Mouse (Mus musculus) liver, embryonic 13.5 days (tissue): ENCODE measurements around the gene Dll4. TPM values are rescaled to one million over a fixed set of nuclear protein-coding genes. Genes with fewer than 3 reads are reported as not detected.

Experiments used
- ATAC-seq: fragments of 200-750 bp; cut with Nextera tagmentation; 2 replicates; pipeline ENCODE4 v1.8.0; 2017; ENCODE audit warnings: low read depth, mild to moderate bottlenecking, moderate number of reproducible peaks, moderate library complexity
- DNase-seq: peaks from one replicate; pipeline ENCODE4 v3.0.0; 2022
- H3K27ac ChIP-seq: fragments of 300-500 bp; sonication (generic); 2 replicates; pipeline ENCODE4 v1.5.1; 2015; ENCODE audit warnings: moderate library complexity, mild to moderate bottlenecking, inconsistent platforms
- H3K27me3 ChIP-seq: fragments of 300-500 bp; sonication (generic); 2 replicates; pipeline ENCODE4 v1.6.1; 2015; ENCODE audit warnings: mild to moderate bottlenecking, inconsistent platforms
- H3K36me3 ChIP-seq: fragments of 300-500 bp; sonication (generic); 2 replicates; pipeline ENCODE4 v1.6.1; 2015; ENCODE audit warnings: mild to moderate bottlenecking, inconsistent platforms
- H3K4me1 ChIP-seq: fragments of 300-500 bp; sonication (generic); replicated peaks from 2 replicates; pipeline ENCODE4 v1.6.1; 2015; ENCODE audit warnings: inconsistent platforms
- H3K4me2 ChIP-seq: fragments of 300-500 bp; sonication (generic); 2 replicates; pipeline ENCODE4 v1.6.1; 2015; ENCODE audit warnings: inconsistent platforms, mild to moderate bottlenecking, moderate library complexity
- H3K4me3 ChIP-seq: fragments of 300-500 bp; sonication (generic); replicated peaks from 2 replicates; pipeline ENCODE4 v1.5.1; 2015; ENCODE audit warnings: mild to moderate bottlenecking, inconsistent platforms
- H3K9ac ChIP-seq: fragments of 300-500 bp; sonication (generic); 2 replicates; pipeline ENCODE4 v1.6.1; 2015; ENCODE audit warnings: mild to moderate bottlenecking, inconsistent platforms
- H3K9me3 ChIP-seq: fragments of 300-500 bp; sonication (generic); replicated peaks from 2 replicates; pipeline ENCODE4 v1.6.1; 2016; ENCODE audit warnings: inconsistent platforms
- WGBS: fragments of 180-500 bp; shearing (Covaris S2); methylation state at CpG from one replicate; pipeline ENCODE4 v1.1.7; 2015; ENCODE audit not compliant: insufficient replicate concordance; 5-methylcytosine and 5-hydroxymethylcytosine counted together
- polyA plus RNA-seq: library from polyadenylated mRNA; unstranded; fragments of >200 nt; fragmentation: Nextera tagmentation; extraction: Ambion mirVana; gene quantifications from 2 replicates; pipeline ENCODE4 v1.2.1, GENCODE M21; 2015

Dll4 gene
- polyA plus RNA-seq, 1 experiment from 2014 or later: 1.9 TPM

DNA sequence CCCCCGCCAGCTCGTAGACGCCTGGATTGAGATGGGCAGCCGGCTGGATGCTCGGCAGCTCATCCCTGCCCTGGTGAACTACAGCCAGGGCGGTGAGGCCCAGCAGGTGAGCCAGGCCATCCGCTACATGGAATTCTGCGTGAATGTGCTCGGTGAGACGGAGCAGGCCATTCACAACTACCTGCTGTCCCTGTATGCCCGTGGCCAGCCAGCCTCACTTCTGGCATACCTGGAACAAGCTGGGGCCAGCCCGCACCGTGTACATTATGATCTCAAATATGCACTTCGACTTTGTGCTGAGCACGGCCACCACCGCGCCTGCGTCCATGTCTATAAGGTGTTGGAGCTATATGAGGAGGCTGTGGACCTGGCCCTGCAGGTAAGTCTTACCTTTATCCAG, 31.2 kb upstream of the Dll4 start:
- no peak overlapping the region for H3K9ac ChIP-seq
- 88% methylated on average over 18 of the region's 18 CpGs for WGBS
- ATAC-seq (no peak), DNase-seq (no peak)
- no peaks in the 10 kb centered on the region for H3K9me3 ChIP-seq
- peaks cover 81% of the 10 kb centered on the region for H3K36me3 ChIP-seq
- peaks cover 19% of the 10 kb centered on the region for H3K4me1 ChIP-seq
- no peak overlapping the region for H3K27ac ChIP-seq
- H3K4me3 ChIP-seq: no peak overlapping the region
- no peak overlapping the region for H3K4me2 ChIP-seq
- no peaks in the 10 kb centered on the region for H3K27me3 ChIP-seq

DNA sequence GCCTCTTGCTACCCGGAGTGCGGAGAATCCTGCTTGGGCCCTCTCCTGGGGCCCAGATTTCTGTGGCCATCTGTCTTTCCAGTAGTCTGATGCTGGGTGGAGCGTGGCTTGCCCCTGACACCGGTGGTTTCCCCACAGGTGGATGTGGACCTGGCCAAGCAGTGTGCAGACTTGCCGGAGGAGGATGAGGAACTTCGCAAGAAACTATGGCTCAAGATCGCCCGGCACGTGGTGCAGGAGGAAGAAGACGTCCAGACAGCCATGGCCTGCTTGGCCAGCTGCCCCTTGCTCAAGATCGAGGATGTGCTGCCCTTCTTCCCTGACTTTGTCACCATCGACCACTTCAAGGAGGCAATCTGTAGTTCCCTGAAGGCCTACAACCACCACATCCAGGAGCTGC, 28.8 kb upstream of the Dll4 start:
- Histone ChIP-seq H3K4me3 (no peak overlapping the region), H3K4me2 (no peak overlapping the region), H3K27ac (no peak overlapping the region), H3K36me3 (peaks cover 68% of the 10 kb centered on the region), H3K27me3 (no peaks in the 10 kb centered on the region), H3K4me1 (peaks cover 33% of the 10 kb centered on the region), H3K9me3 (no peaks in the 10 kb centered on the region), H3K9ac (no peak overlapping the region)
- ATAC-seq: no peak
- DNase-seq: no peak
- WGBS: 84% methylated on average over 12 of the region's 12 CpGs

DNA sequence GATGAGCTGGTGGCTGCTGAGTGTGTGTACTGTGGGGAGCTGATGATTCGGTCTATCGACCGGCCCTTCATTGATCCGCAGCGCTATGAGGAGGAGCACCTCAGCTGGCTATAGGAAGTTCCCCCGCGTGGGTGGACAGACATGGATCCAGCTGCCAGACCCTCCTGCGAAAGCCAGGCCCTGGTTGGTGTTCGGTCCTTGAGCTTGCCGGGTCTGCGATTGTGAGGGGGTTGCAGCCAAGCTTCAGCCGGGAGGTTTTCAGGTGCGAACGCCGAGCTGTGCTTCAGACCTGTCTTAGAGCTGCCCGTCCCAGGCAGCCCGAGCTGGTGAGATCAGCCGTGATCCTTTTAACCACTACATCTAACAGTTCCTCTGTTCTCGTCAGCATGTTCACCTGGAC, 28.1 kb upstream of the Dll4 start:
- H3K4me3 ChIP-seq: no peak overlapping the region
- ATAC-seq (no peak), DNase-seq (no peak)
- 85% methylated on average over 19 of the region's 19 CpGs for WGBS
- H3K4me1 ChIP-seq: peaks cover 41% of the 10 kb centered on the region
- H3K27me3 ChIP-seq: no peaks in the 10 kb centered on the region
- peaks cover 60% of the 10 kb centered on the region for H3K36me3 ChIP-seq
- H3K9me3 ChIP-seq: no peaks in the 10 kb centered on the region
- H3K9ac ChIP-seq: no peak overlapping the region
- H3K4me2 ChIP-seq: no peak overlapping the region
- H3K27ac ChIP-seq: no peak overlapping the region

DNA sequence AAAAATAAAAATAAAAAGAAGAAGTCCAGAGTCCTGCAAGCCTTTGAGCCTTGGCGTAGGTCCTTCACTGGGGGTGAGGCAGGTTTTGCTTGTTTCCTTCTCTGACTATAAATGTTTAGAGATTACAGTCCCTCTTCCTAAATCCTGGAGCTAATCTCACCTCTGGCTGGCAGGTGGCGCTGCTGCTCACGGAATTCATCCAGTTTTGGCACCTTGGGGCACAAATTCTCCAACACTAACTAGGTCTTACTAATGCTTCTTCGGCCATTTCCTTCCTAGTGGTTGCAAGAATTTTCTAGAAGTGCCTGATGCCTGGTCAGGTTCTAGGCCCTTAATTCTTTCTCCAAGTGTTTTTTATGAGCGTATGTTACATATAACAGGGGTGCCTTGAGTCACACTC, 27.3 kb upstream of the Dll4 start:
- H3K4me3 ChIP-seq: no peak overlapping the region
- H3K9me3 ChIP-seq: no peaks in the 10 kb centered on the region
- H3K9ac ChIP-seq: no peak overlapping the region; the same call in 1 of the 2 replicates
- DNase-seq (peak; percentile 49), ATAC-seq (no peak)
- H3K4me2 ChIP-seq: no peak overlapping the region
- H3K4me1 ChIP-seq: peaks cover 49% of the 10 kb centered on the region
- H3K36me3 ChIP-seq: peaks cover 52% of the 10 kb centered on the region
- WGBS: 33% methylated on average over 5 of the region's 5 CpGs
- H3K27me3 ChIP-seq: no peaks in the 10 kb centered on the region
- no peak overlapping the region for H3K27ac ChIP-seq

DNA sequence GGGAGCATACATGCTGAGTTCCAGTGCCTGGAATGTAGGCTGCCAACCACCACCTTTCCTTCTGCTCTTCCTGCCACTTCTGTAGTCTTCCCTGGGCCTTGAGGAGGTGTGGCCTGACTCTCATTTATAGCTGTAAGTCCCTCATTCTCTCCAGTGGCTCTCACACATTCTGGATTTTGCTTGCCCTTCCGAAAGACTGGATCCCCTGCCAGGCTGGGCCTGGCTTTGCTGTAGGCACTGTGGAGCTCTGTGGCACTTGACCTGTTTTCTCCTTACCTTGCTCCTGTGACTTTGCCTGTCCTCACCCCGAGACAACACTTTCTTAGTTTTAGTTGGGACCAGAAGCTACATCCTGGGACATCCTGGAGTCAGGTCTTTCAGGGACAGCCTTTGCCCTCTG, 26.7 kb upstream of the Dll4 start:
- Histone ChIP-seq H3K36me3 (peaks cover 47% of the 10 kb centered on the region), H3K9ac (peak overlapping the region; percentile 22; the same call in 1 of the 2 replicates), H3K9me3 (no peaks in the 10 kb centered on the region), H3K27me3 (no peaks in the 10 kb centered on the region), H3K4me3 (no peak overlapping the region), H3K4me1 (peaks cover 54% of the 10 kb centered on the region), H3K4me2 (no peak overlapping the region), H3K27ac (no peak overlapping the region)
- DNase-seq (no peak), ATAC-seq (no peak)
- 76% methylated on average over 2 of the region's 2 CpGs for WGBS

DNA sequence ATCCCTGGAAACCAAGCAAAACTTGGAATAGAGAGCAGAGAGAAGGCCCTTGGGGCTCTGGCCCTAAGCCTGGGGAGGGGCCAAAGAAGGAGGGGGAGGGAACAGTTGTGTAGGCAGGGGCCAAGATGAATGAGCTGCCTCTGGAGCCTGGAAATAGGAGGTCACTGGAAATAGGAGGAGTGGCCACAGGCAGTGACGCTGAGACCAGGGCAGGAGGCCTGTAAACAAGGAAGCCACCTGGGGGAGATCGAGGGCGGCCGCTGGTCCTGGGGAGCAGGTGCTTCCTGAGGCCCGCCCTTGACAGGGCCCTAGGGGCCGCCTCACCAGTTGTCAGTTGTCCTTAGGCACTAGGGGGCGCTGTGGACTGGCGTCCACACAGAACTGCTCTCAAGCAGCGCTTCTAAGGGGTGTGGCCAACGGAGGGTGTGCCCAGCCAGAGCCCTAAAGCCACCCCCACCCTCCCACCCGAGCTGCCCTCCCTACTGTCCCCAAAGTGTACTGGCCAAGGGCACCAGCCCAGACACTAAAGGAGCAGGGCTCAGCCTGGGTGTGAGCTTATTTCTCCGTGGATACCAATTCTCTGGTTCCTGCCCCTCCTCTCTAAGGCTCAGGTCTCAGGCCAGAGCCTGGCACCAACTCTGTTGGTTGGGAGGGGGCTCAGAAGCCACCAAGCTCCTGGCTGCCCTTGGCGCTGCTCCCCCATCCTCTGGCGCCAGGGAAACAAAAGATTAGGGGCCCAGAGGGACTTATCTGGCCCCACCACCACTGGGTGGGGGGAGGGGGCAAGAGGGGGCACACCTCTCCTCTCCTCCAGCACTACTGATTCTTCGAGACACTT, 25.4 kb upstream of the Dll4 start:
- peak overlapping the region; percentile 78 for H3K4me2 ChIP-seq
- peaks cover 68% of the 10 kb centered on the region for H3K4me1 ChIP-seq
- H3K9me3 ChIP-seq: no peaks in the 10 kb centered on the region
- H3K4me3 ChIP-seq: peak overlapping the region; percentile 48
- DNase-seq: peak; percentile 81
- H3K36me3 ChIP-seq: peaks cover 34% of the 10 kb centered on the region
- WGBS: 0% methylated on average over 15 of the region's 15 CpGs
- ATAC-seq: peak; percentile 89
- no peaks in the 10 kb centered on the region for H3K27me3 ChIP-seq
- H3K9ac ChIP-seq: peak overlapping the region; percentile 61
- H3K27ac ChIP-seq: peak overlapping the region; percentile 76

DNA sequence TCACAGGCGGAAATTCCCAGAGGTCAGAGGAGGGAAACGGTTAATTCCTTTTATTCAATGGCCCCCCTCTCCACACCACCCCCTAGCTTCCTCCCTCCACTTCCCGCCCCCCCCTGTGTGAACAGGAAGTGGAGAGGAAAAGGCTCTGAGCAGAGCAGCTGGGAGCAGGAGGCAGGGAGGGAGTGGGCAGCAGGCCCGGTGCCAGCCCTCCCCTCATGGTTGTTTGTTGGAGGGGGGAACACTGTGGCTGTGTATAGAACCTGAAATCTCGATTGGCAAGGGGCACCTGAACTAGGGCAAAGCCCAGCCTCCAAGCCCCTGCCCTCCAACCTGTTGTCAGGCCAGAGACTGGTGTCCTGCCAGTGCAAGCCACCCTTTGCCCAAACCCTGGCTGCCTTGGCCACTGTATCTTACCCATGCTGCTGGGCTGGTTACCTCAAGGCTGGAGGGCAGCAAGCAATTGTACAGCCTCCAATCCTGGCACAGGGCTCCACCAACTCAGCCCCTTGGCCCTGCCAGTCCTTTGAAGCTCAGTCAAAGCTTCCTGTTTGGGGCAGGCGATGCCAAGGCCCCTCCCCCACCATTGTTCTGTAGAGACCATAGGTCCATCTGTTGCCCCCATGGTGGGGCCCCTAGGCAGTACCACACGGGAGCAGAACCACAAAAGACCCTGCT, 24.6 kb upstream of the Dll4 start:
- H3K36me3 ChIP-seq: peaks cover 29% of the 10 kb centered on the region
- no peaks in the 10 kb centered on the region for H3K9me3 ChIP-seq
- H3K9ac ChIP-seq: peak overlapping the region; percentile 61
- DNase-seq (no peak), ATAC-seq (peak; percentile 2; the same call in 1 of the 2 replicates)
- WGBS: 17% methylated on average over 7 of the region's 7 CpGs
- H3K4me1 ChIP-seq: peaks cover 75% of the 10 kb centered on the region
- peak overlapping the region; percentile 48 for H3K4me3 ChIP-seq
- peak overlapping the region; percentile 78 for H3K4me2 ChIP-seq
- H3K27me3 ChIP-seq: no peaks in the 10 kb centered on the region
- peak overlapping the region; percentile 76 for H3K27ac ChIP-seq

DNA sequence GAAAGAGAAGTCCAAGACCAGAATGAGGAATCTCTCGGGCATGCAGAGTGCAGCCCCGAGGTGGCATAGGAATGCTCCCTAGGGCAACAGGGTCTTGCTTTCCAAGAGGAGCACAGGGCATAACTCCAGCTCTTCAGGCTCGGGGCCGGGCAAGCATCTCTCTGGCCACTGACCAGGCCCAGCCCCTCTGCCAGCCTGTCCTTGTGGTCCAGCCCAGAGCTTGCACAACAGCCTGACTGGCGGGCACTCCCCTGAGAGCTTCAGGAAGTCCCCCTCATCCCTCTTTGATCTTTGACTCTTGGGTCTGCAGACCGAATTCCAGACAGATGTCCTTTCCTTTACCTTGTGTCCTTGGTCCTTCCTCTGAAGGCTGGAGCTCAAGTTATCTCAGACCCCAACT, 22.7 kb upstream of the Dll4 start:
- no peak overlapping the region for H3K4me3 ChIP-seq
- H3K36me3 ChIP-seq: peaks cover 12% of the 10 kb centered on the region
- no peaks in the 10 kb centered on the region for H3K27me3 ChIP-seq
- H3K9me3 ChIP-seq: no peaks in the 10 kb centered on the region
- H3K4me2 ChIP-seq: no peak overlapping the region
- peaks cover 79% of the 10 kb centered on the region for H3K4me1 ChIP-seq
- H3K9ac ChIP-seq: no peak overlapping the region
- 57% methylated on average over 6 of the region's 6 CpGs for WGBS
- DNase-seq: no peak
- H3K27ac ChIP-seq: peak overlapping the region; percentile 23; the same call in 1 of the 2 replicates
- no peak for ATAC-seq

DNA sequence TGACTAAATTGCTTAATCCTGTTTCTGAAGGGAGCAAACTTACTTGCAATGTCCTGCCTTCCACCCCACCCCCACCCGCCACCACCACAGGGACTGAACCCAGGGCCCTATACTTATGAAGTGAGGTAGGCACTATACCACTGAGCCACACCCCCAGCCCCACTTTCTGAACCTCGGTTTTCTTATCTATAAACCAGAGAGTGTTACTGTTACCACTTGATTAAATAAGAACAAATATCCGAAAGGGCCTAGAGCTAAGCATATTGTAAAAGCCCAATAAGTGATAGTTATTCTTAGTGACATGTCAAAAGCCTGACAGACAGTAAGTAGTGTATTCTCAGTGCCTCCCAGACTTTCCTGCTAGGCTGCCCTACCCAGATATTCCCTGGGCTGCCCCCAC, 21.2 kb upstream of the Dll4 start:
- H3K36me3 ChIP-seq: no peaks in the 10 kb centered on the region
- peaks cover 70% of the 10 kb centered on the region for H3K4me1 ChIP-seq
- ATAC-seq (peak; percentile 62), DNase-seq (no peak)
- peak overlapping the region; percentile 83 for H3K27ac ChIP-seq
- no peak overlapping the region for H3K4me3 ChIP-seq
- no peaks in the 10 kb centered on the region for H3K27me3 ChIP-seq
- no peak overlapping the region for H3K9ac ChIP-seq
- H3K9me3 ChIP-seq: no peaks in the 10 kb centered on the region
- H3K4me2 ChIP-seq: no peak overlapping the region
- 20% methylated on average over 3 of the region's 3 CpGs for WGBS

DNA sequence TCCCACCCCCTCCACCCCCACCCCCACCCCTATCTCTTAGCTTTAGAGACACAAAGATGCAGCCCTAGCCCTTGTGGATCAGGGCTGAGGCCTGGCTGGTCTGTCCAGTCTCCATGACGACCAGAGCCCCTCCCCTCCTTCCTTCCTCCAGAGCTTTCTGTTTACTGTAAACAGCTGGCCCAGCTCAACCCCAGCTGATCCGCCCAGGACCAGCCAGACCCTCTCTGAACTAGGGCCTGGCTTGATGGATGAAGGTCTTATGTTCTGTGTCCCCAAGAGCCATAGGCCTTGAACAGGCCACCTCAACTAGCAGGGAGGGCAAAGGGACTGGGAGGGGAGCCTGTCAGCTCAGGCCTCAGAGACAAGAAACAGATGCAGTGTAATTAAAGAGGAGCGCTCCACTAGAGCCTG, 20.8 kb upstream of the Dll4 start:
- no peaks in the 10 kb centered on the region for H3K9me3 ChIP-seq
- peaks cover 65% of the 10 kb centered on the region for H3K4me1 ChIP-seq
- WGBS: 40% methylated on average over 3 of the region's 3 CpGs
- peak overlapping the region; percentile 4; the same call in 1 of the 2 replicates for H3K9ac ChIP-seq
- DNase-seq: no peak
- H3K27me3 ChIP-seq: no peaks in the 10 kb centered on the region
- H3K36me3 ChIP-seq: no peaks in the 10 kb centered on the region
- peak; percentile 42 for ATAC-seq
- H3K4me2 ChIP-seq: peak overlapping the region; percentile 32; the same call in 1 of the 2 replicates
- no peak overlapping the region for H3K4me3 ChIP-seq
- H3K27ac ChIP-seq: peak overlapping the region; percentile 83

DNA sequence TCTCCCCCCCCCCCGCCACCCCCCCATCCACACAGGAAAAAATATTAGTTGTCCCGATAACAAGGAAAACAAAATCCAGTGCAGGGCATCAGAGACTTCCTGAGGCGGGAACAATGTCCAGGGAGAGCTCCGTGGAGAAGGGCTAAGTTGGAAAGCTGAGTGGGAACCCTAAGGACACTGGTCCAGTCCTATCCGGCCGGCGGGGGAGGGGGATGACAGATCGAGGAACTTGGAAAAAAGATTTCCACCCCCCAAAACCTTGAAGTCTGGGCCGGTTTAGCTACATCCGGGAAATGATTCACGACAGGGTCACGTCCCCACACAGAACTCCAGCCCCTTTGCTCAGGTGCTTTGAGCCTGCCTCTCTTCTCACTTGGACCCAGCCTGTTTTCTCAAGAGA, 14.0 kb upstream of the Dll4 start:
- no peaks in the 10 kb centered on the region for H3K9me3 ChIP-seq
- DNase-seq (no peak), ATAC-seq (no peak)
- H3K4me3 ChIP-seq: no peak overlapping the region
- 0 out of 2 replicates have a peak, but pooled peaks cover 4% of the 10 kb centered on the region for H3K4me1 ChIP-seq
- no peaks in the 10 kb centered on the region; the same call in 1 of the 2 replicates for H3K27me3 ChIP-seq
- H3K4me2 ChIP-seq: no peak overlapping the region
- no peak overlapping the region for H3K9ac ChIP-seq
- no peaks in the 10 kb centered on the region for H3K36me3 ChIP-seq
- no peak overlapping the region; the same call in 1 of the 2 replicates for H3K27ac ChIP-seq
- WGBS: 47% methylated on average over 12 of the region's 12 CpGs
